Mouse (Mus musculus): ENCODE measurements around the gene Gucy2e. TPM values are rescaled to one million over a fixed set of nuclear protein-coding genes. Genes with fewer than 3 reads are reported as not detected.

Gucy2e gene
- total RNA-seq, 2 experiments from 2014 or later, result 0.84 to 1.2 TPM

- DNase-seq (ENCODE audit: low spot score in 2 of 2), result no peak
- intact Hi-C loops (cut with DNase I), result loop anchor here (1.0 to 10.0 kb wide), 2 partner anchors 52 to 181 kb away; no protein-coding TSS in a partner anchor
Observed at GRCm38 (mm10) chr11:69245643-69246042, 8.8 kb upstream of the Gucy2e start.

GRCm38 (mm10) chr11:69244911-69245310 lies 8.1 kb upstream of the Gucy2e start:
- intact Hi-C loops (cut with DNase I), result loop anchor here (1.0 to 10.0 kb wide), 2 partner anchors 52 to 180 kb away; no protein-coding TSS in a partner anchor

GRCm38 (mm10) chr11:69236061-69236925 lies 543 bp downstream of the Gucy2e start:
- DNase-seq (ENCODE audit: low spot score in 2 of 2), result no peak
- intact Hi-C loops (cut with DNase I), result no loop called here

More at GRCm38 (mm10) chr11:69244911-69245310, 8.1 kb upstream of the Gucy2e start:
- no peak for DNase-seq (ENCODE audit: low spot score in 2 of 2)

- peak; percentile 68 to 69 for DNase-seq (ENCODE audit: low spot score in 2 of 2)
- intact Hi-C loops (cut with DNase I), result no loop called here
Observed at GRCm38 (mm10) chr11:69235285-69236060, 1.4 kb downstream of the Gucy2e start.

- DNase-seq (ENCODE audit: low spot score in 2 of 2), result no peak
- intact Hi-C loops (cut with DNase I), result loop anchor here (5.0 kb wide), 1 partner anchor 36 kb away; the partner anchor contains the start of gene Alox8
Observed at GRCm38 (mm10) chr11:69233141-69233540, 3.7 kb downstream of the Gucy2e start.

- DNase-seq (ENCODE audit: low spot score in 2 of 2), result no peak
- intact Hi-C loops (cut with DNase I), result loop anchor here (5.0 kb wide), 1 partner anchor 33 kb away; the partner anchor contains the start of gene Alox8
Observed at GRCm38 (mm10) chr11:69230420-69230819, 6.4 kb downstream of the Gucy2e start.

GRCm38 (mm10) chr11:69225715-69226114 lies 11.1 kb downstream of the Gucy2e start:
- intact Hi-C loops (cut with DNase I), result no loop called here
- DNase-seq (ENCODE audit: low spot score in 2 of 2), result no peak

GRCm38 (mm10) chr11:69223101-69223500 lies 13.7 kb downstream of the Gucy2e start:
- DNase-seq (ENCODE audit: low spot score in 2 of 2), result no peak
- intact Hi-C loops (cut with DNase I), result no loop called here

GRCm38 (mm10) chr11:69221070-69221469 lies 15.8 kb downstream of the Gucy2e start:
- DNase-seq (ENCODE audit: low spot score in 2 of 2), result no peak
- intact Hi-C loops (cut with DNase I), result no loop called here

GRCm38 (mm10) chr11:69218661-69219060 lies 18.2 kb downstream of the Gucy2e start:
- no peak for DNase-seq (ENCODE audit: low spot score in 2 of 2)
- intact Hi-C loops (cut with DNase I), result no loop called here

- no peak for DNase-seq (ENCODE audit: low spot score in 2 of 2)
- intact Hi-C loops (cut with DNase I), result no loop called here
Observed at GRCm38 (mm10) chr11:69217411-69217810, 19.4 kb downstream of the Gucy2e start.

- DNase-seq (ENCODE audit: low spot score in 2 of 2), result peak; percentile 38 to 67
- intact Hi-C loops (cut with DNase I), result no loop called here
Observed at GRCm38 (mm10) chr11:69211431-69211830, 25.4 kb downstream of the Gucy2e start.

GRCm38 (mm10) chr11:69202469-69203230 lies 34.2 kb downstream of the Gucy2e start:
- intact Hi-C loops (cut with DNase I), result no loop called here
- no peak for DNase-seq (ENCODE audit: low spot score in 2 of 2)

GRCm38 (mm10) chr11:69200231-69200630 lies 36.6 kb downstream of the Gucy2e start:
- DNase-seq (ENCODE audit: low spot score in 2 of 2), result no peak
- intact Hi-C loops (cut with DNase I), result no loop called here

GRCm38 (mm10) chr11:69199251-69199650 lies 37.6 kb downstream of the Gucy2e start:
- intact Hi-C loops (cut with DNase I), result loop anchor here (5.0 kb wide), 1 partner anchor 33 kb away; no protein-coding TSS in a partner anchor
- DNase-seq (ENCODE audit: low spot score in 2 of 2), result no peak

- intact Hi-C loops (cut with DNase I), result loop anchor here (5.0 kb wide), 1 partner anchor 35 kb away; no protein-coding TSS in a partner anchor
Observed at GRCm38 (mm10) chr11:69197743-69198142, 39.1 kb downstream of the Gucy2e start, which contains the start of gene Alox8. Alox8 (minus strand) TSS chr11:69197843.

GRCm38 (mm10) chr11:69197194-69197593 lies 39.6 kb downstream of the Gucy2e start:
- DNase-seq (ENCODE audit: low spot score in 2 of 2), result no peak
- intact Hi-C loops (cut with DNase I), result loop anchor here (5.0 kb wide), 1 partner anchor 35 kb away; no protein-coding TSS in a partner anchor

More at GRCm38 (mm10) chr11:69197743-69198142, 39.1 kb downstream of the Gucy2e start, which contains the start of gene Alox8:
- no peak for DNase-seq (ENCODE audit: low spot score in 2 of 2)

- no peak for DNase-seq (ENCODE audit: low spot score in 2 of 2)
- intact Hi-C loops (cut with DNase I), result loop anchor here (5.0 kb wide), 1 partner anchor 36 kb away; no protein-coding TSS in a partner anchor
Observed at GRCm38 (mm10) chr11:69196766-69197165, 40.1 kb downstream of the Gucy2e start.

- DNase-seq (ENCODE audit: low spot score in 2 of 2), result peak in 1 of 2 experiments; percentile 23
- intact Hi-C loops (cut with DNase I), result loop anchor here (1.0 to 5.0 kb wide), 2 partner anchors 52 to 194 kb away; no protein-coding TSS in a partner anchor
Observed at GRCm38 (mm10) chr11:69192840-69193239, 44.0 kb downstream of the Gucy2e start.

Measured in left cerebral cortex, postnatal 36 days (tissue).